29 mouse cellular contexts compared by ENCODE assay signal in the genomic region with DNA sequence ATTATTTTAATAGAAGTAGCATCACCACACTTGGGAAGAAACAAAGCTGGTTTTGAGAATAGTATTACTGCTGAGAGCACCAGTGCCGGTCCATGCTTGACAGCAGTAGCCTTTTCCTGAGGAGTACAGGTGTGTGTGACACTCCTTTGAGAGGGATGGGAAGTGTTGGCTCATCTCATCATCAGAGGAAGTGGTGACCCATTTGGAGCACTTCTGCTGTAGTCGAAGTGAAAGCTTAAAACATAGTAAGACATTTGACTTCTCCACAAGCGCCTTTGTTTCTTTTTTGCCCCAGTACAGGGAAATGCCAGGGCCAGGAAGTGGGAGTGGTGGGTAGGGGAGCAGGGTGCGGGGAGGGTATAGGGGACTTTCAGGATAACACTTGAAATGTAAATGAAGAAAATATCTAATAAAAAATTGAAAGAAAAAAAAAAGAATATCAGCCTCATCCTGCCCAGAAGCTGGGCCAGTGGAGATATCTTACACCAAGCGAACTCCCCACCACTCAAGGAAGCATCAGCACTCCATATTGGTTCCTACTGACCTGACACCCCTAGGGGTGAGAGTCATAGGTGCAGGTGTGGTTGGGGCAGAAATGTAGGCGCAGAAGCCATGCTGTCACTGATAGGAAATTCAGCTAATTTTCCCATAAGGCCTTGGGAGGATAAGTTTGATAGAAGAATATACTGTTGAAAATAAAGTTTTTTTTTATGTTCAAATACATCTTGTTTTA.
DNase-seq lines count a peak whose midpoint lies in the region; ATAC-seq and TF ChIP-seq lines count a peak whose summit lies in the region.
"Had no signal": no experiment of that assay in that cellular context is flagged by ENCODE, and none has a peak within 500 bp of the region (broad histone marks: within the 10 kb centered on the region; RNA-seq: fewer than 3 reads in every experiment).

No protein-coding gene starts in this region.

- H3K9ac ChIP-seq in MEL (ENCODE audit: control insufficient read depth, low read depth, low read length, poor library complexity, severe bottlenecking): no peak overlapping the region
- H3K9ac ChIP-seq: forebrain, embryonic 13.5 days; heart, embryonic 13.5 days; hindbrain, embryonic 15.5 days; intestine, embryonic 15.5 days; limb, embryonic 13.5 days; liver, embryonic 12.5 days; stomach, embryonic 15.5 days had no signal

- intact Hi-C loops in left cerebral cortex, adult 2 months (cut with DNase I): no loop called here

- H3K36me3 ChIP-seq in MEL (ENCODE audit: control insufficient read depth in 1 of 2, insufficient read depth in 2 of 2, low read length in 2 of 2): 0 out of 4 replicates have a peak, but pooled peaks cover 0 to 2% of the 10 kb centered on the region in 2 experiments
- no peaks in the 10 kb centered on the region for H3K36me3 ChIP-seq in forebrain, embryonic 10.5 days (replicated peaks)
- H3K36me3 ChIP-seq: heart, embryonic 13.5 days; hindbrain, embryonic 15.5 days; intestine, embryonic 15.5 days; limb, embryonic 13.5 days; liver, embryonic 12.5 days; stomach, embryonic 15.5 days had no signal

- 0 out of 2 replicates have a peak, but pooled peaks have one; percentile 40 for ATAC-seq in megakaryocyte, adult 5-6 weeks (ENCODE audit: poor library complexity, severe bottlenecking)
- ATAC-seq: forebrain, embryonic 13.5 days; intestine, embryonic 15.5 days; liver, embryonic 12.5 days; lung, postnatal 0 days; midbrain, embryonic 16.5 days had no signal

- H3K79me2 ChIP-seq in MEL (ENCODE audit: control insufficient read depth, insufficient read depth, low read length, poor library complexity): no peaks in the 10 kb centered on the region

- H3K4me3 ChIP-seq in layer of hippocampus, adult 2 months: no peak overlapping the region
- no peak overlapping the region for H3K4me3 ChIP-seq in MEL (ENCODE audit: control insufficient read depth in 1 of 2, insufficient read depth in 1 of 2, low read depth in 2 of 2, low read length in 2 of 2)
- no peak overlapping the region for H3K4me3 ChIP-seq in forebrain, embryonic 10.5 days
- H3K4me3 ChIP-seq in left cerebral cortex, adult 2 months: no peak overlapping the region
- H3K4me3 ChIP-seq: erythroblast, embryonic 14.5 days; forebrain, embryonic 13.5 days; heart, adult 2 months; heart, embryonic 13.5 days; hindbrain, embryonic 15.5 days; intestine, embryonic 15.5 days; limb, embryonic 13.5 days; liver, embryonic 12.5 days; stomach, embryonic 15.5 days had no signal

- H3K27me3 ChIP-seq in MEL (ENCODE audit: control insufficient read depth in 1 of 2, insufficient read depth in 2 of 2, low read length in 2 of 2): no peaks in the 10 kb centered on the region
- no peaks in the 10 kb centered on the region for H3K27me3 ChIP-seq in forebrain, embryonic 10.5 days (ENCODE audit: poor library complexity, severe bottlenecking)
- H3K27me3 ChIP-seq: forebrain, embryonic 13.5 days; heart, embryonic 13.5 days; hindbrain, embryonic 15.5 days; intestine, embryonic 15.5 days; limb, embryonic 13.5 days; liver, embryonic 12.5 days; stomach, embryonic 15.5 days had no signal

- no peak for TF ChIP-seq EP300 in MEL (IDR thresholded peaks at IDR 0.05; ENCODE audit: low read depth in 1 of 2, low read length in 2 of 2)

- TF ChIP-seq RAD21 in MEL (IDR thresholded peaks at IDR 0.05; ENCODE audit: low read depth, low read length): no peak

- peak overlapping the region; percentile 90 for H3K27ac ChIP-seq in layer of hippocampus, adult 2 months
- H3K27ac ChIP-seq in MEL (ENCODE audit: control insufficient read depth, low read depth, low read length): no peak overlapping the region
- no peak overlapping the region for H3K27ac ChIP-seq in forebrain, embryonic 10.5 days
- no peak overlapping the region for H3K27ac ChIP-seq in left cerebral cortex, adult 2 months
- H3K27ac ChIP-seq: forebrain, embryonic 13.5 days; heart, adult 2 months; heart, embryonic 13.5 days; hindbrain, embryonic 15.5 days; intestine, embryonic 15.5 days; limb, embryonic 13.5 days; liver, embryonic 12.5 days; macrophage; stomach, embryonic 15.5 days had no signal

- 86% methylated on average over 6 of the region's 6 CpGs for WGBS in forebrain, embryonic 10.5 days

- TF ChIP-seq POLR2A in MEL (IDR thresholded peaks at IDR 0.05; ENCODE audit: control insufficient read depth in 1 of 2, insufficient read depth in 1 of 2, low read depth in 1 of 2, low read length in 2 of 2, poor library complexity in 1 of 2): no peak

- H3K9me3 ChIP-seq in MEL (replicated peaks; ENCODE audit: insufficient read depth, low read length): no peaks in the 10 kb centered on the region
- H3K9me3 ChIP-seq in forebrain, embryonic 10.5 days: no peaks in the 10 kb centered on the region
- H3K9me3 ChIP-seq: forebrain, embryonic 13.5 days; heart, embryonic 13.5 days; hindbrain, embryonic 15.5 days; intestine, embryonic 15.5 days; limb, embryonic 13.5 days; liver, embryonic 12.5 days; stomach, embryonic 15.5 days had no signal

- H3K4me1 ChIP-seq in MEL (ENCODE audit: control insufficient read depth in 1 of 2, insufficient read depth in 2 of 2, low read length in 2 of 2): no peaks in the 10 kb centered on the region
- H3K4me1 ChIP-seq in forebrain, embryonic 10.5 days: 0 out of 2 replicates have a peak, but pooled peaks cover 5% of the 10 kb centered on the region
- H3K4me1 ChIP-seq: intestine, embryonic 15.5 days; liver, embryonic 12.5 days; stomach, embryonic 15.5 days had no signal

- no peak for DNase-seq in layer of hippocampus, adult 2 months (ENCODE audit: low spot score in 2 of 2)
- DNase-seq in layer of hippocampus, postnatal 25 days (ENCODE audit: extremely low spot score in 1 of 2, low spot score in 1 of 2): no peak
- DNase-seq in CD4-positive, CD25-positive, alpha-beta regulatory T cell, adult 2 months (ENCODE audit: low read depth, low spot score): peak; percentile 38
- DNase-seq in MEL (ENCODE audit: low read depth, low spot score): peak; percentile 17
- DNase-seq in forebrain, embryonic 10.5 days (ENCODE audit: extremely low spot score, low spot score): no peak
- DNase-seq in embryo, embryonic 11 days: no peak
- no peak for DNase-seq in left cerebral cortex, adult 2 months (ENCODE audit: extremely low spot score in 1 of 2, low spot score in 2 of 2)
- DNase-seq: adrenal gland, postnatal 14 days; cerebellum, adult 11 months; cerebellum, adult 9-11 months; gastrocnemius, postnatal 25 days; heart, adult 2 months; heart, postnatal 10 days; kidney, adult 8-10 months; kidney, postnatal 14 days; lung, adult 18-20 months; right cerebral cortex, postnatal 25 days had no signal

- peak; percentile 44 for TF ChIP-seq CTCF in layer of hippocampus, adult 2 months (conservative IDR thresholded peaks at IDR 0.05)
- no peak for TF ChIP-seq CTCF in MEL (IDR thresholded peaks at IDR 0.05 in 2 of 3, conservative IDR thresholded peaks at IDR 0.05 in 1 of 3; ENCODE audit: control insufficient read depth in 1 of 3, insufficient read depth in 1 of 3, low read depth in 2 of 3, low read length in 3 of 3, poor library complexity in 1 of 3, severe bottlenecking in 1 of 3)
- no peak; the same call in 1 of the 2 replicates for TF ChIP-seq CTCF in left cerebral cortex, adult 2 months (IDR thresholded peaks at IDR 0.05)

TF ChIP-seq in MEL, 35 proteins besides CTCF, POLR2A, EP300 and RAD21:
- TF ChIP-seq GATA1 (IDR thresholded peaks at IDR 0.05; ENCODE audit: low read depth, low read length) (no peak), NRF1 (IDR thresholded peaks at IDR 0.05; ENCODE audit: insufficient read depth, low read depth, low read length, poor library complexity, severe bottlenecking) (no peak), MYB (IDR thresholded peaks at IDR 0.05; ENCODE audit: low read depth, low read length) (no peak), TBP (IDR thresholded peaks at IDR 0.05; ENCODE audit: low read depth, low read length) (no peak), USF1 (IDR thresholded peaks at IDR 0.05; ENCODE audit: low read depth, low read length) (no peak), ELF1 (IDR thresholded peaks at IDR 0.05; ENCODE audit: low read depth, low read length) (no peak)
TF ChIP-seq in MEL: peak in this region for 0.

Comparison
In these comparisons a context has a peak if more than half of its experiments do, and no peak if none do; other contexts are left out.
1. DNase-seq: peak in CD4-positive, CD25-positive, alpha-beta regulatory T cell, adult 2 months (single experiment) and MEL (single experiment); none in layer of hippocampus, adult 2 months (0 of 2), layer of hippocampus, postnatal 25 days (0 of 2), forebrain, embryonic 10.5 days (single experiment), embryo, embryonic 11 days (single experiment) and left cerebral cortex, adult 2 months (0 of 2).